Mouse (Mus musculus) C2C12 (cell line): ENCODE data around the gene Fsd2. TPM values are rescaled to one million over a fixed set of nuclear protein-coding genes. Genes with fewer than 3 reads are reported as not detected.

ENCODE experiments used
- H3K27me3 ChIP-seq: one replicate; pipeline ENCODE4 v1.6.1; 2011; ENCODE audit not compliant: control insufficient read depth, insufficient read depth, insufficient read length
- H3K36me3 ChIP-seq: one replicate; pipeline ENCODE4 v1.6.1; 2011; ENCODE audit not compliant: control insufficient read depth, insufficient read depth
- H3K4me3 ChIP-seq: one replicate; pipeline ENCODE4 v1.5.1; 2011; ENCODE audit warnings: mild to moderate bottlenecking, control low read depth; ENCODE audit not compliant: poor library complexity, insufficient read depth, severe bottlenecking
- H3K79me2 ChIP-seq: one replicate; pipeline ENCODE4 v1.6.1; 2011; ENCODE audit not compliant: control insufficient read depth, insufficient read depth
- H3K79me3 ChIP-seq: one replicate; pipeline ENCODE4 v1.6.1; 2011; ENCODE audit warnings: low read depth, control low read depth
- H3ac ChIP-seq: one replicate; pipeline ENCODE3; 2011; ENCODE audit warnings: low read depth; ENCODE audit not compliant: control insufficient read depth, insufficient read length
- CEBPB ChIP-seq: IDR thresholded peaks from one replicate; pipeline ENCODE4 v1.6.1; 2011; ENCODE audit warnings: low read depth, mild to moderate bottlenecking, control low read depth, moderate library complexity
- CTCF ChIP-seq: IDR thresholded peaks from one replicate; pipeline ENCODE4 v1.5.1; 2011; ENCODE audit not compliant: control insufficient read depth, insufficient read depth, insufficient read length
- FOSL1 ChIP-seq: IDR thresholded peaks from one replicate; pipeline ENCODE4 v1.8.0; 2011; ENCODE audit warnings: mild to moderate bottlenecking, low read length; ENCODE audit not compliant: poor library complexity, insufficient read depth, severe bottlenecking
- MAX ChIP-seq: IDR thresholded peaks from one replicate; pipeline ENCODE4 v1.6.1; 2011; ENCODE audit warnings: mild to moderate bottlenecking, control low read depth
- MYOD1 ChIP-seq: IDR thresholded peaks from one replicate; pipeline ENCODE4 v1.6.1; 2011; ENCODE audit warnings: low read depth; ENCODE audit not compliant: control insufficient read depth, insufficient read length
- MYOG ChIP-seq: IDR thresholded peaks from one replicate; pipeline ENCODE4 v1.6.1; 2011; ENCODE audit not compliant: control insufficient read depth, insufficient read length; ENCODE audit errors: extremely low read depth
- USF1 ChIP-seq: IDR thresholded peaks from one replicate; pipeline ENCODE4 v1.6.1; 2011; ENCODE audit warnings: low read depth, mild to moderate bottlenecking, control low read depth, moderate library complexity
- polyA plus RNA-seq: library from polyadenylated mRNA; unstranded; fragments of >200 nt; fragmentation: generic; extraction: Trizol; gene quantifications from one replicate; pipeline ENCODE4 v1.2.1, GENCODE M21; 2012; ENCODE audit warnings: missing spikeins

Fsd2 gene
- polyA plus RNA-seq, 1 experiment, result not detected

DNA sequence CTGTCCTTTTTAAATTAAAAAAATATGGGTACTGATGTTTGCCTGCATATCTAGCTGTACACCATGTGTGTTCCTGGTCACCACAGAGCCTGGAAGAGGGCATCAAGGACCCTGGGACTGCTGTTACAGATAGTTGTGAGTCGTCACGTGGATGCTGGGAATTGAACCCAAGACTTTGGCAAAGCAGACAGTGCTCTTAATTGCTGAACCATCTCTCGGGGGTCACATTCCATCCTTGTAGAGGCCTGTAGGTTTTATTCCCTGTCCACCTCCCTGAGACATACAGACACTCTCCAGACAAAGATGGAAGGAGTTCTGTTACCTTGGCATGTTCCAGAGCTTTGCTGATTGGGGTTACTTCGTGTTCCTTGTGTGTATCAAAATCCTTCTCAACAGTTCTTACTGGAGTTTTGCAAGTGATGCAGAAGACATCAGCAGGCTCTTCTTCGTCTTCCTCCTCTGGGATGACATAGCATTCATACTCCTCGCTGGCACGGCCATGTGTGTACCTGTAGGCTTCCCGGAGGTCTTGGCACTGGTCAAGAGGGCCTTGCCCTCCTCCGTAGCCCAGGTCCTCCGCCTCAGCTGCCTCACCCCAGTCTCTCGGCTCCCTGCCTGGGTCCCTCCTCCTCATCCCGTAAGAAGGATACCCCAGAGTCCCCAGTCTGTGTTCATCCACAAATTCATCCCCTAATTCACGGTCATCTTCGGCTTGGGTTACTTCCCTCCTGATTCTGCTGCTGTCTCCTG is 7.3 kb downstream of the Fsd2 start:
- TF ChIP-seq CEBPB (no peak), MYOG (no peak), CTCF (no peak), USF1 (no peak), MAX (no peak), FOSL1 (no peak), MYOD1 (no peak)
- H3K36me3 ChIP-seq, result no peaks in the 10 kb centered on the region
- no peaks in the 10 kb centered on the region for H3K79me3 ChIP-seq
- no peak overlapping the region for H3K4me3 ChIP-seq
- no peaks in the 10 kb centered on the region for H3K79me2 ChIP-seq
- no peak overlapping the region for H3ac ChIP-seq
- H3K27me3 ChIP-seq, result peaks cover 29% of the 10 kb centered on the region

- Histone ChIP-seq H3K4me3 (no peak overlapping the region), H3K79me3 (no peaks in the 10 kb centered on the region), H3K27me3 (peaks cover 20% of the 10 kb centered on the region), H3K36me3 (no peaks in the 10 kb centered on the region), H3ac (no peak overlapping the region), H3K79me2 (no peaks in the 10 kb centered on the region)
- TF ChIP-seq USF1 (no peak), CEBPB (no peak), MYOD1 (no peak), MYOG (no peak), CTCF (no peak), FOSL1 (no peak), MAX (no peak)
Observed at GRCm38 (mm10) chr7:81557985-81558360, 8.8 kb downstream of the Fsd2 start.

GRCm38 (mm10) chr7:81557252-81557984 is 9.3 kb downstream of the Fsd2 start:
- no peak overlapping the region for H3K4me3 ChIP-seq
- no peaks in the 10 kb centered on the region for H3K79me2 ChIP-seq
- no peaks in the 10 kb centered on the region for H3K79me3 ChIP-seq
- peaks cover 20% of the 10 kb centered on the region for H3K27me3 ChIP-seq
- TF ChIP-seq FOSL1, result no peak
- TF ChIP-seq CEBPB, result no peak
- no peak for TF ChIP-seq USF1
- no peak for TF ChIP-seq MYOG
- TF ChIP-seq CTCF, result no peak
- no peak for TF ChIP-seq MAX
- no peak for TF ChIP-seq MYOD1
- H3ac ChIP-seq, result no peak overlapping the region
- H3K36me3 ChIP-seq, result no peaks in the 10 kb centered on the region

DNA sequence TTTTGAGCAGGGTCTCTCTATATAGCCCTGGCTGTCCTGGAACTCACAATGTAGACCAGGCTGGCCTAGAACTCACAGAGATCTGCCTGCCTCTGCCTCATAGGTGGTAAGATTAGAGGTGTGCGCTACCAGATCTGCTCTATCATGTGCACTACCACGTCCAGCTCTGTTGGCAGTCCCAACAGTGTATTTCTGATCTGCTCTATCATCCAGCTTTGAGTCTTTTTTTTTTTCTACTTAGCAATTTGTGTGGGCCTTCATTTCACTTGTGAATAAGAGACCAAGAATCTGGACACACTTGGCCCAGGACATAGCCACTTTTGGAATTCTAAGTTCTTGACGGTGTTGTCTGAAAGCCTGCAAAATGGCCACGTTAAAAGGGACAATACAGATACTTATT is 9.9 kb downstream of the Fsd2 start:
- no peaks in the 10 kb centered on the region for H3K36me3 ChIP-seq

GRCm38 (mm10) chr7:81554369-81554768 is 12.4 kb downstream of the Fsd2 start:
- TF ChIP-seq MYOG (no peak), CEBPB (no peak), CTCF (no peak), MYOD1 (no peak), MAX (no peak)
- Histone ChIP-seq H3K79me2 (no peaks in the 10 kb centered on the region), H3ac (no peak overlapping the region), H3K36me3 (no peaks in the 10 kb centered on the region), H3K79me3 (no peaks in the 10 kb centered on the region), H3K27me3 (peaks cover 13% of the 10 kb centered on the region), H3K4me3 (no peak overlapping the region)

More for the DNA sequence above, 9.9 kb downstream of the Fsd2 start:
- H3K4me3 ChIP-seq, result no peak overlapping the region
- peaks cover 20% of the 10 kb centered on the region for H3K27me3 ChIP-seq
- no peak for TF ChIP-seq MYOG
- TF ChIP-seq MAX, result no peak
- TF ChIP-seq CEBPB, result no peak
- no peak for TF ChIP-seq CTCF
- no peak for TF ChIP-seq USF1
- TF ChIP-seq MYOD1, result no peak
- TF ChIP-seq FOSL1, result no peak
- no peaks in the 10 kb centered on the region for H3K79me3 ChIP-seq
- H3K79me2 ChIP-seq, result no peaks in the 10 kb centered on the region
- no peak overlapping the region for H3ac ChIP-seq
